Mouse (Mus musculus) liver, embryonic 13.5 days (tissue): ENCODE measurements at regions not wholly inside any gene's neighbourhood (a gene's known extent, or its start where the extent isn't known, plus 50 kb on each side); places are given as distances from the start of the nearest gene placed in this dataset.
"Not testable (repeated sequence)": the region's sequence is repeated elsewhere in the genome, so short reads cannot be mapped to it uniquely, and the experiment has no call there.

ENCODE experiments used
- ATAC-seq: fragments of 200-750 bp; cut with Nextera tagmentation; 2 replicates; pipeline ENCODE4 v1.8.0; 2017; ENCODE audit warnings: low read depth, mild to moderate bottlenecking, moderate number of reproducible peaks, moderate library complexity
- DNase-seq: peaks from one replicate; pipeline ENCODE4 v3.0.0; 2022
- H3K27ac ChIP-seq: fragments of 300-500 bp; sonication (generic); 2 replicates; pipeline ENCODE4 v1.5.1; 2015; ENCODE audit warnings: moderate library complexity, mild to moderate bottlenecking, inconsistent platforms
- H3K27me3 ChIP-seq: fragments of 300-500 bp; sonication (generic); 2 replicates; pipeline ENCODE4 v1.6.1; 2015; ENCODE audit warnings: mild to moderate bottlenecking, inconsistent platforms
- H3K36me3 ChIP-seq: fragments of 300-500 bp; sonication (generic); 2 replicates; pipeline ENCODE4 v1.6.1; 2015; ENCODE audit warnings: mild to moderate bottlenecking, inconsistent platforms
- H3K4me1 ChIP-seq: fragments of 300-500 bp; sonication (generic); replicated peaks from 2 replicates; pipeline ENCODE4 v1.6.1; 2015; ENCODE audit warnings: inconsistent platforms
- H3K4me2 ChIP-seq: fragments of 300-500 bp; sonication (generic); 2 replicates; pipeline ENCODE4 v1.6.1; 2015; ENCODE audit warnings: inconsistent platforms, mild to moderate bottlenecking, moderate library complexity
- H3K4me3 ChIP-seq: fragments of 300-500 bp; sonication (generic); replicated peaks from 2 replicates; pipeline ENCODE4 v1.5.1; 2015; ENCODE audit warnings: mild to moderate bottlenecking, inconsistent platforms
- H3K9ac ChIP-seq: fragments of 300-500 bp; sonication (generic); 2 replicates; pipeline ENCODE4 v1.6.1; 2015; ENCODE audit warnings: mild to moderate bottlenecking, inconsistent platforms
- H3K9me3 ChIP-seq: fragments of 300-500 bp; sonication (generic); replicated peaks from 2 replicates; pipeline ENCODE4 v1.6.1; 2016; ENCODE audit warnings: inconsistent platforms
- WGBS: fragments of 180-500 bp; shearing (Covaris S2); methylation state at CpG from one replicate; pipeline ENCODE4 v1.1.7; 2015; ENCODE audit not compliant: insufficient replicate concordance; 5-methylcytosine and 5-hydroxymethylcytosine counted together

- ATAC-seq, H3K4me3 ChIP-seq, H3K27me3 ChIP-seq, H3K9me3 ChIP-seq, H3K9ac ChIP-seq, H3K4me1 ChIP-seq, H3K36me3 ChIP-seq, DNase-seq, H3K4me2 ChIP-seq, H3K27ac ChIP-seq: not testable (repeated sequence)
- WGBS = 78% methylated on average over 5 of the region's 5 CpGs
These were observed 334.0 kb upstream of the Ube2e3 start for GRCm38 (mm10) chr2:78533881-78534280.

DNA sequence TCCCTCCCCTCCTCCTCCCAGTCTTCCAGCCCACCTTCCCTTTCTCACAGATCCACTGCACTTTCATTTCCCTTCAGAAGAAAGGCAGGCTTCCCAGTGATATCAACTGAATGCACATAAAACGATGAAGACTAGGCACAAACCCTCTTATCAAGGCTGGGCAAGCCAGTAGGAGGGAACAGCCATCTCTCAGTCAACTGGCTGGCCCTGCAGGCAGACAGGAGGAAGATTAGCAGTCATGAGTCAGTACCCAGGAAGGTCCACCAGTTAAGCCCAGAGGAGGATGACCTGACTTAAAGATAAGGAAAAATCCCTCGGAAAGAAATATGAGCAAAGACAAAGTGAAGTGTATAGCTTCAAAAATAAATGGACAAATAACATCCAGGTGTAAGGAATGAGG is 337.4 kb upstream of the Ube2e3 start:
- Histone ChIP-seq H3K36me3 (no peaks in the 10 kb centered on the region), H3K9me3 (no peaks in the 10 kb centered on the region), H3K4me2 (no peak overlapping the region), H3K4me3 (no peak overlapping the region), H3K27ac (no peak overlapping the region), H3K27me3 (no peaks in the 10 kb centered on the region), H3K9ac (no peak overlapping the region), H3K4me1 (peaks cover 6% of the 10 kb centered on the region)
- DNase-seq (peak; percentile 29), ATAC-seq (peak; percentile 81)
- 13% methylated on average over 2 of the region's 2 CpGs for WGBS

- 67% methylated on average over 4 of the region's 4 CpGs for WGBS
These were observed 347.5 kb upstream of the Ube2e3 start for GRCm38 (mm10) chr2:78520258-78521023.

DNA sequence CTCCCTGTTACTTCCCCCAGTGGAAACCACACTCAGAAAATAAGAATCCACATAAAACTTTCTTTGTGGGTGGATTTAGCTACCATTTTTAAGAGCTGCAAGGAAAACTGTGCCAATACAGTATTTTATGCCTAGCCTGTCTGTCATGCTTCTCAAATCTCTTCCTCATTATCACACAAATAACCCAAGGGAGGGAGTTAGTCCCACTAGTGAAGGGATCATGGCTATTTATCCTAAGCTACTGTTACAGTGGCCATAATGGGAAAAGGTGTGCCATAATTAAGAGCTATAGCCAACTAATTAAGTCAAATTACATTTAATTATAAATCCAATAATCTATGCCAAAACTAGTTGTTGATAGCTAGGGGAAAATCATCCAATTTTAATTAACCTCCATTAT is 374.8 kb upstream of the Ube2e3 start:
- H3K4me2 ChIP-seq = no peak overlapping the region
- no peak for ATAC-seq
- no peaks in the 10 kb centered on the region for H3K4me1 ChIP-seq
- no peak for DNase-seq
- H3K9me3 ChIP-seq = no peaks in the 10 kb centered on the region
- H3K36me3 ChIP-seq = no peaks in the 10 kb centered on the region
- no peak overlapping the region for H3K27ac ChIP-seq
- H3K9ac ChIP-seq = no peak overlapping the region
- H3K4me3 ChIP-seq = no peak overlapping the region
- no peaks in the 10 kb centered on the region for H3K27me3 ChIP-seq

More at GRCm38 (mm10) chr2:78520258-78521023, 347.5 kb upstream of the Ube2e3 start:
- Histone ChIP-seq H3K4me2 (no peak overlapping the region), H3K27me3 (no peaks in the 10 kb centered on the region), H3K36me3 (no peaks in the 10 kb centered on the region), H3K4me1 (no peaks in the 10 kb centered on the region), H3K27ac (no peak overlapping the region), H3K4me3 (no peak overlapping the region), H3K9ac (no peak overlapping the region), H3K9me3 (no peaks in the 10 kb centered on the region)
- no peak for ATAC-seq
- DNase-seq = no peak

DNA sequence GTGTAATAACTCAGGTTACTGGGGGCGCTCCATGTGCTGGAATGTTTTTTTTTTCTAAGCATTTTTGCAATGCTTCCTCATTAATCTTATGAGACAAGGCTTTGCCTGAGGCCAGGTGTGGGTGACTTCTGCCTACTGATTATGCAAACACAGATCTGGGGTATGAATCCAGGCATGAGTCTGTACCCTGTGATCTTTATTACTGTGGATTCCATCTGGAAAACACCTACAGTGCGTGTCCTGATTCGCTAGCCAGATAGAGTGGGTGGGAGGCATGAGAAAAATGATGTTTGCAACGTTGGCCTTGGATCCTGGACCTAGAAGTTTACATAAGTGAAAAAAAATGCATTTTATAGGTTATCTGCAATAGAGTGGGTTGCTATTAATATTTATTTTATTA is 387.9 kb upstream of the Ube2e3 start:
- no peaks in the 10 kb centered on the region for H3K27me3 ChIP-seq
- H3K4me3 ChIP-seq = no peak overlapping the region
- H3K27ac ChIP-seq = no peak overlapping the region
- H3K9ac ChIP-seq = no peak overlapping the region
- H3K4me2 ChIP-seq = no peak overlapping the region
- ATAC-seq (no peak), DNase-seq (no peak)
- H3K4me1 ChIP-seq = no peaks in the 10 kb centered on the region
- no peaks in the 10 kb centered on the region for H3K9me3 ChIP-seq
- whole genome bisulfite sequencing = 57% methylated on average over 4 of the region's 4 CpGs
- H3K36me3 ChIP-seq = no peaks in the 10 kb centered on the region

DNA sequence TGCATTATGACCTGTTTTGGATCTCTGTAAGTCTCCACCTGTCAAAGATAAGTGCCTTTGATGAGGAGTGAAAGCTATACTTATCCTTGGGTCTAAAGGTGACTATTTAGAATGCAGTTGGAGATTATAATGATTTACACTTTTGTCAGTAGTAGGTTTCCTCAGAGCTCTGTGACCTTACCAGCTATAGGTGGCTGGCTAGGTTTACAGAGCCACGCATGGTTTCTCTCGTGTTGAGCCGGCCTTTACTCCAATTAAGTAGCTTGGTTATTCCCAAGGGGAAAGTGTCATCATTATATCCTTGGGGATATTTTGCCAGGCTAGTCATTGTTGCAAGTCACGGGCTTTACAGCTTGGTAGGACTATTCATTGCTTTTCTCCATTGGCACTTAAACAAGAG is 408.5 kb upstream of the Ube2e3 start:
- 68% methylated on average over 4 of the region's 4 CpGs for WGBS
- Histone ChIP-seq H3K4me1 (no peaks in the 10 kb centered on the region), H3K36me3 (no peaks in the 10 kb centered on the region), H3K9ac (no peak overlapping the region), H3K4me3 (no peak overlapping the region), H3K9me3 (no peaks in the 10 kb centered on the region), H3K27ac (no peak overlapping the region), H3K27me3 (no peaks in the 10 kb centered on the region), H3K4me2 (no peak overlapping the region)
- no peak for DNase-seq
- no peak for ATAC-seq

GRCm38 (mm10) chr2:78453411-78453810 is 414.5 kb upstream of the Ube2e3 start:
- Histone ChIP-seq H3K4me1 (no peaks in the 10 kb centered on the region), H3K4me2 (no peak overlapping the region), H3K9ac (no peak overlapping the region), H3K27me3 (no peaks in the 10 kb centered on the region), H3K36me3 (no peaks in the 10 kb centered on the region), H3K27ac (no peak overlapping the region), H3K9me3 (no peaks in the 10 kb centered on the region), H3K4me3 (no peak overlapping the region)
- no peak for ATAC-seq
- DNase-seq = no peak
- 61% methylated on average over 3 of the region's 3 CpGs for WGBS

DNA sequence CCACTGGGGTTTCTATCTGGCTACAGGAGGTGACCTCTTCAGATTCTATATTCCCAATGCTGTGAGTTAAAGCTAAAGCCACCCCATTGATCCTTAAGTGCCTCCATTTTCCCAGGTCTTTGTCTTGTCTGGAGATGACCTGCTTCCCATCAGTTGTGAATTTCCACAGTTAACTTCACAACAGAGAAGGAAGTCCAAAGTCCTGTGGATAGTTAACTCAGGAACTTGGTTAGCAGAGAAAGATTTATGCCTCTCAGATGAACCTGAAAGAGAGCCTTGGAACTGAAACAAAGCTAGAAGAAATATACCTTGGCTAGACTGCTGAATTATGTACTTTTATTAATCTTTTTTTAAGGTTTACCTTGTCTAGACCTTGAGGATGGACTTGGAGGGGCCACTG is 431.1 kb upstream of the Ube2e3 start:
- Histone ChIP-seq H3K4me3 (no peak overlapping the region), H3K27ac (no peak overlapping the region), H3K9me3 (no peaks in the 10 kb centered on the region), H3K4me2 (no peak overlapping the region), H3K4me1 (no peaks in the 10 kb centered on the region), H3K36me3 (no peaks in the 10 kb centered on the region), H3K9ac (no peak overlapping the region), H3K27me3 (no peaks in the 10 kb centered on the region)
- ATAC-seq (no peak), DNase-seq (no peak)

DNA sequence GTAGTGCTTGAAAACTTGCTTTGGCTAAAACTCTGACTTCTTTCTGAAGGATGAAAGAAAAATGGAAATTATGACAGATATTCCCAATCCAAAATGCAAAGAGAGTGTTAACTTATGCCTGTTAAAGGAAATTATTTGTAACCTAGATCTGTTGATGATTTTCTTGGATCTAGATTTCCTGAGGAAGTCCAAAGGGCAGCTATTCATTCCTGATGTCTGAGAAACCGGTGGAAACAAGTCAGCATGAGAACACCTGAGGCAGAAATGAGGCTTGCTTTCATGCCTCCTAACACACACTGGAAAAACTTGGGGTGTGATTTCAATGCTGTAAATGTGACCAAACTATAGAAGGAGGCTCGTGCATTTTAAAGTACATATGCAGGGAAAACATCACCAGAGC is 432.9 kb upstream of the Ube2e3 start:
- WGBS = 36% methylated on average over 2 of the region's 2 CpGs
- H3K27me3 ChIP-seq = no peaks in the 10 kb centered on the region
- no peak for ATAC-seq

GRCm38 (mm10) chr2:78427659-78428336 is 440.1 kb upstream of the Ube2e3 start:
- ATAC-seq = no peak

More for the DNA sequence above, 432.9 kb upstream of the Ube2e3 start:
- no peaks in the 10 kb centered on the region for H3K36me3 ChIP-seq
- no peaks in the 10 kb centered on the region for H3K9me3 ChIP-seq
- H3K9ac ChIP-seq = no peak overlapping the region
- no peak overlapping the region for H3K27ac ChIP-seq
- no peak overlapping the region for H3K4me2 ChIP-seq
- no peaks in the 10 kb centered on the region for H3K4me1 ChIP-seq
- no peak for DNase-seq
- H3K4me3 ChIP-seq = no peak overlapping the region

DNA sequence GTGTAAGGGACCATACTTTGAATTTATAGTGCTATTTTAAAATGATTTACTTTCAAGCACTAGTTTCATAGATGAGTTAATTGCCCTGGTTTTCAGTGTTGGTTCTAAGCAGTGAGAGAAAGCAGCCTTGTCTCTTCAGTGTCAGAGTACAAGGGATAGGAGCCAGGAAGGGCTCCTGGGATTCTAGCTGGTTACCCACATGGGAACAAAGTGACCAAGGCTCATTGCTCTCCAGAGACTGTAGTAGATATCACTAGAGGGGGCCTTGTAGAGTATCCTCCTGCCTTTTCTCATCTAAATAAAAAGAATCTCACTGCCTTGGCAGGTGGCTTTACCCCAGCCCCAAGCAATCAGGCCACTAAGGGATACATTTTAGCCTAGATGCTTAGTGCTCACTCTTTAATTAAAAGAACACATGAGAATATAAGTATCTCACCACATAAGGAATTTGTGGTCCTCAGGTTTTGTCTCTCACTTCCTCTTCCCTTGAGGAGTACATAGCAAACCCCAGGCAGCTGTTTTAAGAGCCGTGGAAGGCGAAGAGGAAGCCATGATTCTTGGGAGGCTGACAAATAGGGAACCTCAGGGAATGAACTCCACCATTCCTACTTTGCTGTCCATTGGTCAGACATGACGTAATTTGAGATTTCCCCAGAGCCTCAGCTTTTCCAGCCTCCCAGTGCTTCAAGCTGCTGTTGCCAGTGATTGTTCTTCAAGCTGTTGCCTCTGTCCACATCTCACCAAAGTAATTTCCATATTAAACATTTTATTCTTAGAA is 449.2 kb upstream of the Ube2e3 start:
- no peaks in the 10 kb centered on the region for H3K27me3 ChIP-seq
- no peaks in the 10 kb centered on the region for H3K9me3 ChIP-seq
- H3K4me2 ChIP-seq = no peak overlapping the region
- no peak for DNase-seq
- H3K4me3 ChIP-seq = no peak overlapping the region
- H3K9ac ChIP-seq = no peak overlapping the region
- ATAC-seq = no peak
- no peaks in the 10 kb centered on the region for H3K4me1 ChIP-seq
- H3K27ac ChIP-seq = no peak overlapping the region
- WGBS = 40% methylated on average over 3 of the region's 3 CpGs
- no peaks in the 10 kb centered on the region for H3K36me3 ChIP-seq

More at GRCm38 (mm10) chr2:78427659-78428336, 440.1 kb upstream of the Ube2e3 start:
- no peak overlapping the region for H3K4me3 ChIP-seq
- H3K4me1 ChIP-seq = no peaks in the 10 kb centered on the region
- no peak overlapping the region for H3K4me2 ChIP-seq
- H3K27me3 ChIP-seq = no peaks in the 10 kb centered on the region
- no peak overlapping the region for H3K27ac ChIP-seq
- H3K9ac ChIP-seq = no peak overlapping the region
- no peak for DNase-seq
- H3K9me3 ChIP-seq = no peaks in the 10 kb centered on the region
- H3K36me3 ChIP-seq = no peaks in the 10 kb centered on the region
